Mouse (Mus musculus) CH12.LX (cell line): ENCODE data around the gene Espn.

Experiments used
- CTCF ChIP-seq, 2 experiments: IDR thresholded peaks in 1 of 2; conservative IDR thresholded peaks in 1 of 2; 2 replicates each; pipeline ENCODE4 v1.5.1; 2011 to 2012; ENCODE audit warnings: low read depth in 2 of 2, low read length in 2 of 2, improper control_type of control experiment in 1 of 2, inconsistent platforms in 1 of 2, mild to moderate bottlenecking in 1 of 2, moderate library complexity in 1 of 2
- EP300 ChIP-seq: IDR thresholded peaks from 2 replicates; pipeline ENCODE4 v1.6.1; 2011; ENCODE audit warnings: low read length, improper control_type of control experiment
- MEF2A ChIP-seq: IDR thresholded peaks from 2 replicates; pipeline ENCODE4 v1.6.1; 2014; ENCODE audit warnings: low read depth, mild to moderate bottlenecking, inconsistent platforms, low read length, improper control_type of control experiment, borderline replicate concordance
- POLR2A ChIP-seq: IDR thresholded peaks from 2 replicates; pipeline ENCODE4 v1.6.1; 2011; ENCODE audit warnings: low read depth, mild to moderate bottlenecking, improper control_type of control experiment, low read length
- UBTF ChIP-seq: IDR thresholded peaks from 2 replicates; pipeline ENCODE4 v1.6.1; 2012; ENCODE audit warnings: low read depth, mild to moderate bottlenecking, inconsistent platforms, low read length, improper control_type of control experiment, moderate library complexity
- ZNF384 ChIP-seq: IDR thresholded peaks from 2 replicates; pipeline ENCODE4 v1.6.1; 2012; ENCODE audit warnings: low read depth, low read length, improper control_type of control experiment, inconsistent platforms

GRCm38 (mm10) chr4:152151966-152152544 is at the start of gene Espn:
- TF ChIP-seq ZNF384 (no peak), CTCF (conservative IDR thresholded peaks at IDR 0.05 in 1 of 2, IDR thresholded peaks at IDR 0.05 in 1 of 2; ENCODE audit: low read depth in 2 of 2, low read length in 2 of 2) (no peak), MEF2A (no peak), UBTF (no peak), EP300 (no peak), POLR2A (no peak)
